23 mouse cellular contexts compared by ENCODE assay signal in genomic region chr9:7336740-7337483, GRCm38 (mm10). TPM values are rescaled to one million over a fixed set of nuclear protein-coding genes. Genes with fewer than 3 reads are reported as not detected.
DNase-seq lines count a peak whose midpoint lies in the region; ATAC-seq and TF ChIP-seq lines count a peak whose summit lies in the region.
"Had no signal": no experiment of that assay in that cellular context is flagged by ENCODE, and none has a peak within 500 bp of the region (broad histone marks: within the 10 kb centered on the region; RNA-seq: fewer than 3 reads in every experiment).

No protein-coding gene starts in this region.

- H3K36me3 ChIP-seq in splenic B cell, adult 2 months (ENCODE audit: control insufficient read depth, insufficient read depth, low read length, poor library complexity, severe bottlenecking): no peaks in the 10 kb centered on the region
- H3K36me3 ChIP-seq: embryonic facial prominence, embryonic 10.5 days had no signal

- TF ChIP-seq CTCF in cerebellum, adult 2 months (IDR thresholded peaks at IDR 0.05; ENCODE audit: borderline replicate concordance, insufficient read depth, low read depth, low read length): no peak

- TF ChIP-seq POLR2A in cerebellum, adult 2 months (IDR thresholded peaks at IDR 0.05; ENCODE audit: borderline replicate concordance, insufficient read depth, low read length): no peak

- H3K27ac ChIP-seq in cerebellum, adult 2 months (ENCODE audit: insufficient read depth, low read length): no peak overlapping the region
- H3K27ac ChIP-seq: embryonic facial prominence, embryonic 10.5 days; heart, adult 2 months; hindbrain, postnatal 0 days had no signal

- DNase-seq in heart, adult 8-10 months (ENCODE audit: low spot score): peak; percentile 6
- DNase-seq in heart, postnatal 4 days: no peak
- DNase-seq in lung, postnatal 36 days: peak; percentile 29
- no peak for DNase-seq in lung, postnatal 25 days (ENCODE audit: low spot score)
- DNase-seq in splenic B cell, adult 2 months (ENCODE audit: low read depth, low spot score): peak; percentile 27
- DNase-seq in cerebellum, adult 2 months: no peak
- DNase-seq in cerebellum, postnatal 36 days: no peak
- DNase-seq: cerebellum, adult 18-20 months; heart, postnatal 10 days; kidney, adult 8-10 months had no signal

- H3K4me3 ChIP-seq in cerebellum, adult 2 months (replicated peaks; ENCODE audit: insufficient read depth, low read depth, low read length): no peak overlapping the region
- H3K4me3 ChIP-seq: embryonic facial prominence, embryonic 10.5 days; heart, adult 2 months had no signal

- no peaks in the 10 kb centered on the region for H3K27me3 ChIP-seq in splenic B cell, adult 2 months (ENCODE audit: control insufficient read depth, insufficient read depth, low read length, poor library complexity, severe bottlenecking)
- H3K27me3 ChIP-seq in cerebellum, adult 2 months (ENCODE audit: control insufficient read depth, insufficient read depth, low read length): no peaks in the 10 kb centered on the region

- ATAC-seq in granulocyte monocyte progenitor cell, adult 5-6 weeks (replicated peaks; ENCODE audit: poor library complexity, severe bottlenecking): peak; percentile 79
- ATAC-seq: forebrain, embryonic 16.5 days; hindbrain, postnatal 0 days; midbrain, embryonic 16.5 days had no signal

- H3K4me1 ChIP-seq in cerebellum, adult 2 months (ENCODE audit: control insufficient read depth, insufficient read depth, low read length): no peaks in the 10 kb centered on the region
- H3K4me1 ChIP-seq: embryonic facial prominence, embryonic 10.5 days had no signal

RNA-seq across cellular contexts. Expression of gene Mmp12, which starts 7.3 kb away (rescaled TPM):
- under 1 TPM; 0.33 to 0.75 (median 0.56) TPM for total RNA-seq in heart, adult 8-10 months (2022)
- under 1 TPM; 0.29 to 0.32 TPM for total RNA-seq in heart, postnatal 4 days (2021)
- not detected in 2 replicates for total RNA-seq in granulocyte monocyte progenitor cell, adult 5-6 weeks (2014; fragmentation: Nextera tagmentation)
- not detected in 2 replicates for total RNA-seq in granulocyte monocyte progenitor cell, adult 5-6 weeks (2017)
- polyA plus RNA-seq in cerebellum, adult 2 months (2012; rRNA removed): 0.06 TPM in 1 of 2 replicates, not detected in the other
- total RNA-seq: gastrocnemius, adult 8-10 months; hindbrain, postnatal 0 days; layer of hippocampus, adult 18-20 months had no signal
- polyA plus RNA-seq: embryonic facial prominence, embryonic 10.5 days; forebrain, embryonic 16.5 days; hindbrain, postnatal 0 days; limb, embryonic 14.5 days; lung, embryonic 16.5 days; midbrain, embryonic 16.5 days; neural tube, embryonic 11.5 days; stomach, embryonic 16.5 days had no signal

RNA-seq across cellular contexts. Expression of gene Mmp1b, which starts 50.9 kb away (rescaled TPM):
- total RNA-seq in heart, adult 8-10 months (2022): not detected
- not detected for total RNA-seq in heart, postnatal 4 days (2021)
- total RNA-seq in granulocyte monocyte progenitor cell, adult 5-6 weeks (2014; fragmentation: Nextera tagmentation): not detected in 2 replicates
- not detected in 2 replicates for total RNA-seq in granulocyte monocyte progenitor cell, adult 5-6 weeks (2017)
- polyA plus RNA-seq in cerebellum, adult 2 months (2012; rRNA removed): not detected in 2 replicates
- total RNA-seq: adrenal gland, adult 18-20 months; gastrocnemius, adult 8-10 months; heart, adult 2 months; heart, postnatal 10 days; hindbrain, postnatal 0 days; layer of hippocampus, adult 18-20 months had no signal
- polyA plus RNA-seq: embryonic facial prominence, embryonic 10.5 days; forebrain, embryonic 16.5 days; heart, adult 2 months; hindbrain, postnatal 0 days; limb, embryonic 14.5 days; lung, embryonic 16.5 days; midbrain, embryonic 16.5 days; neural tube, embryonic 11.5 days; stomach, embryonic 16.5 days had no signal

Comparison
In these comparisons a context has a peak if more than half of its experiments do, and no peak if none do; other contexts are left out.
1. DNase-seq: peak in heart, adult 8-10 months (single experiment), lung, postnatal 36 days (single experiment) and splenic B cell, adult 2 months (single experiment); none in heart, postnatal 4 days (single experiment), lung, postnatal 25 days (single experiment), cerebellum, adult 2 months (0 of 2) and cerebellum, postnatal 36 days (0 of 2).